Mouse (Mus musculus) lung, postnatal 0 days (tissue): ENCODE results near the gene Kdelc1. TPM values are rescaled to one million over a fixed set of nuclear protein-coding genes. Genes with fewer than 3 reads are reported as not detected.
A peak's percentile ranks its signal among the peaks of the same experiment; 100 is the strongest.

ENCODE experiments used
- ATAC-seq: fragments of 200-750 bp; cut with Nextera tagmentation; 2 replicates; pipeline ENCODE4 v1.8.0; 2017; ENCODE audit warnings: moderate library complexity
- DNase-seq: peaks from one replicate; pipeline ENCODE4 v3.0.0-alpha.2; 2016; ENCODE audit warnings: low spot score
- H3K27ac ChIP-seq: fragments of 300-500 bp; sonication (generic); 2 replicates; pipeline ENCODE4 v1.5.1; 2014; ENCODE audit warnings: antibody characterized with exemption, mild to moderate bottlenecking, low read length, mixed read lengths
- H3K27me3 ChIP-seq: fragments of 300-500 bp; sonication (generic); replicated peaks from 2 replicates; pipeline ENCODE4 v1.6.1; 2014; ENCODE audit warnings: low read length, mixed read lengths; ENCODE audit not compliant: insufficient read depth
- H3K36me3 ChIP-seq: fragments of 300-500 bp; sonication (generic); 2 replicates; pipeline ENCODE4 v1.6.1; 2014; ENCODE audit warnings: low read length, mixed read lengths; ENCODE audit not compliant: insufficient read depth
- H3K4me1 ChIP-seq: fragments of 300-500 bp; sonication (generic); 2 replicates; pipeline ENCODE4 v1.6.1; 2014; ENCODE audit warnings: antibody characterized with exemption, low read depth, low read length, mixed read lengths; ENCODE audit not compliant: insufficient read depth
- H3K4me2 ChIP-seq: fragments of 300-500 bp; sonication (generic); replicated peaks from 2 replicates; pipeline ENCODE4 v1.6.1; 2014; ENCODE audit warnings: low read depth, mild to moderate bottlenecking, low read length, moderate library complexity, mixed read lengths
- H3K4me3 ChIP-seq: fragments of 300-500 bp; sonication (generic); 2 replicates; pipeline ENCODE4 v1.5.1; 2014; ENCODE audit warnings: low read depth, low read length
- H3K9ac ChIP-seq: fragments of 300-500 bp; sonication (generic); replicated peaks from 2 replicates; pipeline ENCODE4 v1.6.1; 2014; ENCODE audit warnings: low read depth, mild to moderate bottlenecking
- H3K9me3 ChIP-seq: fragments of 300-500 bp; sonication (generic); 2 replicates; pipeline ENCODE4 v1.6.1; 2016; ENCODE audit warnings: low read length, mixed read lengths
- CTCF ChIP-seq: IDR thresholded peaks from 2 replicates; pipeline ENCODE4 v1.5.1; 2016; ENCODE audit warnings: antibody characterized with exemption, mild to moderate bottlenecking
- EP300 ChIP-seq: IDR thresholded peaks from 2 replicates; pipeline ENCODE4 v1.6.1; 2016; ENCODE audit warnings: antibody characterized with exemption, mild to moderate bottlenecking, control low read depth
- WGBS: fragments of 180-500 bp; shearing (Covaris S2); extraction: QIAGEN DNeasy Blood & Tissue Kit; methylation state at CpG from one replicate; pipeline ENCODE4 v1.1.7; 2014; 5-methylcytosine and 5-hydroxymethylcytosine counted together
- polyA plus RNA-seq: library from polyadenylated mRNA; unstranded; fragments of >200 nt; fragmentation: Nextera tagmentation; extraction: Ambion mirVana; gene quantifications from 2 replicates; pipeline ENCODE4 v1.2.1, GENCODE M21; 2015

The Kdelc1 gene
- polyA plus RNA-seq, result 26.5 and 29.0 TPM in 2 replicates

- no peaks in the 10 kb centered on the region for H3K27me3 ChIP-seq
- peak within 1 kb of the TSS; percentile 93 for H3K27ac ChIP-seq
- DNase-seq, result peak; percentile 99
- peaks cover 5% of the 10 kb centered on the region; the same call in 1 of the 2 replicates for H3K4me1 ChIP-seq
- H3K9me3 ChIP-seq, result no peaks in the 10 kb centered on the region
- TF ChIP-seq CTCF, result no peak
- TF ChIP-seq EP300, result no peak
- WGBS, result under 1% methylated on average over 39 of the region's 39 CpGs
- peak within 1 kb of the TSS; percentile 62 for H3K9ac ChIP-seq
- H3K4me2 ChIP-seq, result peak within 1 kb of the TSS; percentile 77
- no peaks in the 10 kb centered on the region for H3K36me3 ChIP-seq
- peak; percentile 97 for ATAC-seq
- peak within 1 kb of the TSS; percentile 63 for H3K4me3 ChIP-seq
Measured at GRCm38 (mm10) chr1:44118239-44119054, at the start of gene Kdelc1, which contains the start of gene Bivm. Kdelc1 (minus strand) TSS chr1:44118808. Bivm (plus strand) TSS chr1:44118957.

- DNase-seq, result no peak
- H3K4me3 ChIP-seq, result no peak overlapping the region
- H3K9ac ChIP-seq, result no peak overlapping the region
- no peak overlapping the region for H3K4me2 ChIP-seq
- no peaks in the 10 kb centered on the region for H3K4me1 ChIP-seq
- H3K27me3 ChIP-seq, result no peaks in the 10 kb centered on the region
- peaks cover 35% of the 10 kb centered on the region for H3K36me3 ChIP-seq
- 93% methylated on average over 3 of the region's 3 CpGs for WGBS
- no peak for ATAC-seq
- no peak overlapping the region for H3K27ac ChIP-seq
- TF ChIP-seq EP300 (no peak), CTCF (peak; percentile 31; the same call in 1 of the 2 replicates)
- no peaks in the 10 kb centered on the region for H3K9me3 ChIP-seq
Measured at GRCm38 (mm10) chr1:44167859-44168383, 49.3 kb upstream of the Kdelc1 start.

GRCm38 (mm10) chr1:44162389-44162788 lies 43.8 kb upstream of the Kdelc1 start:
- H3K4me2 ChIP-seq, result no peak overlapping the region
- H3K4me1 ChIP-seq, result no peaks in the 10 kb centered on the region
- TF ChIP-seq EP300 (no peak), CTCF (no peak)
- no peaks in the 10 kb centered on the region for H3K27me3 ChIP-seq
- no peak for DNase-seq
- no peak overlapping the region for H3K4me3 ChIP-seq
- WGBS, result 80% methylated on average over 5 of the region's 5 CpGs
- no peak overlapping the region for H3K27ac ChIP-seq
- H3K9me3 ChIP-seq, result no peaks in the 10 kb centered on the region
- no peak overlapping the region for H3K9ac ChIP-seq
- H3K36me3 ChIP-seq, result peaks cover 52% of the 10 kb centered on the region
- ATAC-seq, result no peak

GRCm38 (mm10) chr1:44161818-44162217 lies 43.2 kb upstream of the Kdelc1 start:
- DNase-seq, result no peak
- Histone ChIP-seq H3K4me3 (no peak overlapping the region), H3K27me3 (no peaks in the 10 kb centered on the region), H3K9me3 (no peaks in the 10 kb centered on the region), H3K9ac (no peak overlapping the region), H3K27ac (no peak overlapping the region), H3K4me2 (no peak overlapping the region), H3K4me1 (no peaks in the 10 kb centered on the region), H3K36me3 (peaks cover 46% of the 10 kb centered on the region)
- TF ChIP-seq CTCF (no peak), EP300 (no peak)
- WGBS, result 92% methylated on average over 6 of the region's 6 CpGs
- no peak for ATAC-seq

- Histone ChIP-seq H3K4me2 (no peak overlapping the region), H3K27me3 (no peaks in the 10 kb centered on the region), H3K36me3 (peaks cover 34% of the 10 kb centered on the region), H3K9me3 (no peaks in the 10 kb centered on the region), H3K27ac (no peak overlapping the region), H3K4me1 (no peaks in the 10 kb centered on the region), H3K9ac (no peak overlapping the region), H3K4me3 (no peak overlapping the region)
- ATAC-seq (no peak), DNase-seq (no peak)
- 85% methylated on average over 6 of the region's 6 CpGs for WGBS
- no peak for TF ChIP-seq CTCF
- TF ChIP-seq EP300, result no peak
Measured at GRCm38 (mm10) chr1:44158317-44158716, 39.7 kb upstream of the Kdelc1 start.

GRCm38 (mm10) chr1:44155287-44155686 lies 36.7 kb upstream of the Kdelc1 start:
- Histone ChIP-seq H3K9me3 (no peaks in the 10 kb centered on the region), H3K4me3 (no peak overlapping the region), H3K4me1 (no peaks in the 10 kb centered on the region), H3K4me2 (no peak overlapping the region), H3K27ac (no peak overlapping the region), H3K9ac (no peak overlapping the region), H3K36me3 (peaks cover 19% of the 10 kb centered on the region; the same call in 1 of the 2 replicates), H3K27me3 (no peaks in the 10 kb centered on the region)
- DNase-seq (peak; percentile 38), ATAC-seq (0 out of 2 replicates have a peak, but pooled peaks have one; percentile 23)
- peak; percentile 56 for TF ChIP-seq CTCF
- no peak for TF ChIP-seq EP300
- WGBS, result 93% methylated on average over 4 of the region's 4 CpGs
